31 mouse cellular contexts compared by ENCODE assay signal in the genomic region with DNA sequence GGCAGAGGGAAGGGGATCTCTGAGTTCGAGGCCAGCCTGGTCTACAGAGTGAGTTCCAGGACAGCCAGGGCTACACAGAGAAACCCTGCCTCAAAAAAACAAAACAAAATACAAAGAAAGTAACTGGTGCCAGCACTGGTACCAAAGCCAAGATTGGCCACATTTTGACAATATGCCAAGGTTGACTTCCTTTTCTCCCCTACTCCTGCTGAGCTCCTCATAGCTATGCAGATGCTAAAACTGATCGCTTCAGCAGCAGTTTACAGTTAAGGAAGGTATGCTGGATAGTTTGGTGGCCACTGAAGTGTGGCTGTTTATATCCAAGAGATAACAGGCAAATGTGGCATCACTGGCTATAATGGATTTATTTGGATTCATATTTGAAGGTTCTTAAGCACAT. TPM values are rescaled to one million over a fixed set of nuclear protein-coding genes. Genes with fewer than 3 reads are reported as not detected.
DNase-seq lines count a peak whose midpoint lies in the region; ATAC-seq and TF ChIP-seq lines count a peak whose summit lies in the region.
"Had no signal": no experiment of that assay in that cellular context is flagged by ENCODE, and none has a peak within 500 bp of the region (broad histone marks: within the 10 kb centered on the region; RNA-seq: fewer than 3 reads in every experiment).

No protein-coding gene starts in this region.

- no peak for TF ChIP-seq CTCF in hindbrain, postnatal 0 days (IDR thresholded peaks at IDR 0.05; ENCODE audit: low read depth)
- no peak for TF ChIP-seq CTCF in MEL (IDR thresholded peaks at IDR 0.05 in 2 of 3, conservative IDR thresholded peaks at IDR 0.05 in 1 of 3; ENCODE audit: control insufficient read depth in 1 of 3, insufficient read depth in 1 of 3, low read depth in 2 of 3, low read length in 3 of 3, poor library complexity in 1 of 3, severe bottlenecking in 1 of 3)
- no peak for TF ChIP-seq CTCF in bone marrow macrophage, adult 2 months (IDR thresholded peaks at IDR 0.05; ENCODE audit: low read depth, low read length)

- no peak overlapping the region for H3K4me3 ChIP-seq in hindbrain, postnatal 0 days (ENCODE audit: low read length)
- no peak overlapping the region for H3K4me3 ChIP-seq in hindbrain, embryonic 16.5 days (ENCODE audit: low read length)
- H3K4me3 ChIP-seq in MEL (ENCODE audit: control insufficient read depth in 1 of 2, insufficient read depth in 1 of 2, low read depth in 2 of 2, low read length in 2 of 2), result no peak overlapping the region
- no peak overlapping the region for H3K4me3 ChIP-seq in bone marrow macrophage, adult 2 months (ENCODE audit: insufficient read depth, low read length)
- H3K4me3 ChIP-seq: embryonic facial prominence, embryonic 10.5 days; embryonic facial prominence, embryonic 15.5 days; forebrain, embryonic 12.5 days; heart, embryonic 15.5 days; hindbrain, embryonic 13.5 days; kidney, embryonic 15.5 days; left cerebral cortex, adult 2 months; limb, embryonic 13.5 days; midbrain, embryonic 12.5 days had no signal

- peak; percentile 55 to 66 for TF ChIP-seq EP300 in MEL (IDR thresholded peaks at IDR 0.05; ENCODE audit: low read depth in 1 of 2, low read length in 2 of 2)

- H3K4me1 ChIP-seq in hindbrain, postnatal 0 days (ENCODE audit: insufficient read depth, low read length), result no peaks in the 10 kb centered on the region
- H3K4me1 ChIP-seq in hindbrain, embryonic 16.5 days (ENCODE audit: control insufficient read depth, insufficient read depth, low read depth, low read length), result no peaks in the 10 kb centered on the region
- peaks cover 3 to 13% of the 10 kb centered on the region in 2 experiments; a peak in 2 of 4 replicates for H3K4me1 ChIP-seq in MEL (ENCODE audit: control insufficient read depth in 1 of 2, insufficient read depth in 2 of 2, low read length in 2 of 2)
- H3K4me1 ChIP-seq in bone marrow macrophage, adult 2 months (ENCODE audit: control insufficient read depth, insufficient read depth, low read length), result peaks cover 25% of the 10 kb centered on the region
- H3K4me1 ChIP-seq: embryonic facial prominence, embryonic 10.5 days; forebrain, embryonic 12.5 days; hindbrain, embryonic 13.5 days; kidney, embryonic 15.5 days; limb, embryonic 13.5 days; midbrain, embryonic 12.5 days had no signal

- H3K4me2 ChIP-seq in hindbrain, postnatal 0 days (ENCODE audit: low read depth, low read length), result no peak overlapping the region
- H3K4me2 ChIP-seq in hindbrain, embryonic 16.5 days (ENCODE audit: low read length), result no peak overlapping the region
- H3K4me2 ChIP-seq: embryonic facial prominence, embryonic 15.5 days; forebrain, embryonic 12.5 days; heart, embryonic 15.5 days; hindbrain, embryonic 13.5 days; kidney, embryonic 15.5 days; limb, embryonic 13.5 days; lung, embryonic 14.5 days; midbrain, embryonic 12.5 days had no signal

- no peak overlapping the region for H3K9ac ChIP-seq in hindbrain, postnatal 0 days (replicated peaks; ENCODE audit: low read length)
- no peak overlapping the region for H3K9ac ChIP-seq in hindbrain, embryonic 16.5 days (ENCODE audit: low read depth, low read length)
- H3K9ac ChIP-seq in MEL (ENCODE audit: control insufficient read depth, low read depth, low read length, poor library complexity, severe bottlenecking), result no peak overlapping the region
- H3K9ac ChIP-seq: embryonic facial prominence, embryonic 15.5 days; forebrain, embryonic 12.5 days; forebrain, postnatal 0 days; heart, embryonic 15.5 days; hindbrain, embryonic 13.5 days; kidney, embryonic 15.5 days; limb, embryonic 13.5 days; liver, embryonic 14.5 days; lung, embryonic 14.5 days; midbrain, embryonic 12.5 days had no signal

- TF ChIP-seq POLR2A in MEL (IDR thresholded peaks at IDR 0.05; ENCODE audit: control insufficient read depth in 1 of 2, insufficient read depth in 1 of 2, low read depth in 1 of 2, low read length in 2 of 2, poor library complexity in 1 of 2), result no peak
- TF ChIP-seq POLR2A in bone marrow macrophage, adult 2 months (IDR thresholded peaks at IDR 0.05; ENCODE audit: borderline replicate concordance, low read depth, low read length), result no peak

- H3K79me2 ChIP-seq in MEL (ENCODE audit: control insufficient read depth, insufficient read depth, low read length, poor library complexity), result no peaks in the 10 kb centered on the region

- TF ChIP-seq RAD21 in MEL (IDR thresholded peaks at IDR 0.05; ENCODE audit: low read depth, low read length), result no peak

- DNase-seq in hindbrain, postnatal 0 days (ENCODE audit: low spot score), result peak; percentile 26
- DNase-seq in MEL (ENCODE audit: low read depth, low spot score), result peak; percentile 87
- DNase-seq in embryo, embryonic 11 days, result no peak
- DNase-seq: adrenal gland, adult 2 months; adrenal gland, postnatal 36 days; cerebellum, adult 9-11 months; forebrain, postnatal 0 days; gastrocnemius, postnatal 14 days; heart, postnatal 36 days; kidney, adult 11 months; kidney, postnatal 25 days; lung, embryonic 14.5 days; retina, postnatal 1 day; right cerebral cortex, postnatal 14 days; thymus, postnatal 4 days had no signal

- no peaks in the 10 kb centered on the region for H3K27me3 ChIP-seq in hindbrain, postnatal 0 days (ENCODE audit: insufficient read depth, low read length)
- H3K27me3 ChIP-seq in hindbrain, embryonic 16.5 days (replicated peaks; ENCODE audit: control insufficient read depth, insufficient read depth, low read length), result no peaks in the 10 kb centered on the region
- no peaks in the 10 kb centered on the region for H3K27me3 ChIP-seq in MEL (ENCODE audit: control insufficient read depth in 1 of 2, insufficient read depth in 2 of 2, low read length in 2 of 2)
- H3K27me3 ChIP-seq: embryonic facial prominence, embryonic 15.5 days; forebrain, embryonic 12.5 days; heart, embryonic 15.5 days; hindbrain, embryonic 13.5 days; kidney, embryonic 15.5 days; limb, embryonic 13.5 days; midbrain, embryonic 12.5 days had no signal

- ATAC-seq in hindbrain, postnatal 0 days, result no peak
- no peak for ATAC-seq in hindbrain, embryonic 16.5 days
- peak; percentile 52 for ATAC-seq in megakaryocyte-erythroid progenitor cell, adult 5-6 weeks (replicated peaks; ENCODE audit: low FRiP score, low TSS enrichment, poor library complexity, severe bottlenecking)
- no peak for ATAC-seq in frontal cortex, adult (ENCODE audit: low TSS enrichment)
- ATAC-seq: CD4-positive, CD25-positive, alpha-beta regulatory T cell, adult 4 months; forebrain, postnatal 0 days; inflammation-experienced regulatory T-cells, adult 6 months had no signal

- H3K27ac ChIP-seq in hindbrain, postnatal 0 days, result no peak overlapping the region
- no peak overlapping the region for H3K27ac ChIP-seq in hindbrain, embryonic 16.5 days (ENCODE audit: low read depth, low read length)
- no peak overlapping the region; the same call in 1 of the 2 replicates for H3K27ac ChIP-seq in MEL (ENCODE audit: control insufficient read depth, low read depth, low read length)
- H3K27ac ChIP-seq in bone marrow macrophage, adult 2 months (ENCODE audit: insufficient read depth, low read depth, low read length), result 0 out of 2 replicates have a peak overlapping the region, but pooled peaks have one; percentile 1
- H3K27ac ChIP-seq: embryonic facial prominence, embryonic 10.5 days; embryonic facial prominence, embryonic 15.5 days; forebrain, embryonic 12.5 days; heart, embryonic 15.5 days; hindbrain, embryonic 13.5 days; kidney, embryonic 15.5 days; left cerebral cortex, adult 2 months; limb, embryonic 13.5 days; liver, embryonic 14.5 days; midbrain, embryonic 12.5 days had no signal

- H3K9me3 ChIP-seq in hindbrain, postnatal 0 days (ENCODE audit: low read length), result no peaks in the 10 kb centered on the region
- H3K9me3 ChIP-seq in hindbrain, embryonic 16.5 days (ENCODE audit: control insufficient read depth, low read length), result no peaks in the 10 kb centered on the region
- H3K9me3 ChIP-seq in MEL (replicated peaks; ENCODE audit: insufficient read depth, low read length), result no peaks in the 10 kb centered on the region
- H3K9me3 ChIP-seq: embryonic facial prominence, embryonic 10.5 days; embryonic facial prominence, embryonic 15.5 days; forebrain, embryonic 12.5 days; heart, embryonic 15.5 days; hindbrain, embryonic 13.5 days; kidney, embryonic 15.5 days; limb, embryonic 13.5 days; midbrain, embryonic 12.5 days had no signal

- 55% methylated on average over 2 of the region's 2 CpGs for WGBS in hindbrain, postnatal 0 days
- WGBS in hindbrain, embryonic 16.5 days, result 54% methylated on average over 2 of the region's 2 CpGs

- peaks cover 3% of the 10 kb centered on the region; the same call in 1 of the 2 replicates for H3K36me3 ChIP-seq in hindbrain, postnatal 0 days (ENCODE audit: insufficient read depth, low read length)
- peaks cover 7% of the 10 kb centered on the region for H3K36me3 ChIP-seq in hindbrain, embryonic 16.5 days (ENCODE audit: control insufficient read depth, insufficient read depth, low read length)
- peaks cover 0 to 11% of the 10 kb centered on the region in 2 experiments; a peak in 2 of 4 replicates for H3K36me3 ChIP-seq in MEL (ENCODE audit: control insufficient read depth in 1 of 2, insufficient read depth in 2 of 2, low read length in 2 of 2)

TF ChIP-seq in MEL, 35 proteins besides CTCF, POLR2A, EP300 and RAD21 (continues in another document):
- no peak for TF ChIP-seq NELFE (IDR thresholded peaks at IDR 0.05; ENCODE audit: low read depth, low read length)

RNA-seq across cellular contexts. Expression of gene Camsap1, which starts 9.2 kb away (rescaled TPM):
- 98.7 and 106 TPM in 2 replicates for total RNA-seq in hindbrain, postnatal 0 days (2014; rRNA removed)
- 44.1 and 56.8 TPM in 2 replicates for polyA plus RNA-seq in hindbrain, postnatal 0 days (2015; fragmentation: Nextera tagmentation; extraction: Ambion mirVana)
- 23.6 and 46.8 TPM in 2 replicates for polyA plus RNA-seq in hindbrain, embryonic 16.5 days (2015; fragmentation: Nextera tagmentation; extraction: Ambion mirVana)
- 19.5 and 24.2 TPM in 2 replicates for total RNA-seq in MEL (2012; rRNA removed)
- 10 to 100 TPM; 25.8 to 30.2 TPM for polyA plus RNA-seq in MEL (2012; ENCODE audit: insufficient read depth in 1 of 2, insufficient read length in 2 of 2, low read depth in 1 of 2, low replicate concordance in 2 of 2, missing spikeins in 1 of 2)
- 11.3 and 12.0 TPM in 2 replicates for polyA plus RNA-seq in bone marrow macrophage, adult 2 months (2012; ENCODE audit: insufficient read depth, insufficient read length, missing spikeins)
- 18.2 and 37.5 TPM in 2 replicates for total RNA-seq in megakaryocyte-erythroid progenitor cell, adult 5-6 weeks (2014; fragmentation: Nextera tagmentation)
- 25.9 and 44.6 TPM in 2 replicates for total RNA-seq in megakaryocyte-erythroid progenitor cell, adult 5-6 weeks (2017)

RNA-seq across cellular contexts. Expression of gene Ubac1, which starts 29.3 kb away (rescaled TPM):
- 93.6 and 131 TPM in 2 replicates for total RNA-seq in hindbrain, postnatal 0 days (2014; rRNA removed)
- 148 and 150 TPM in 2 replicates for polyA plus RNA-seq in hindbrain, postnatal 0 days (2015; fragmentation: Nextera tagmentation; extraction: Ambion mirVana)
- 139 and 141 TPM in 2 replicates for polyA plus RNA-seq in hindbrain, embryonic 16.5 days (2015; fragmentation: Nextera tagmentation; extraction: Ambion mirVana)
- total RNA-seq in MEL (2012; rRNA removed), result 74.2 and 79.1 TPM in 2 replicates
- polyA plus RNA-seq in MEL (2012; ENCODE audit: insufficient read depth in 1 of 2, insufficient read length in 2 of 2, low read depth in 1 of 2, low replicate concordance in 2 of 2, missing spikeins in 1 of 2), result 10 to 100 TPM in 1 of 2 experiments, not detected in 1; 88.5 TPM
- polyA plus RNA-seq in bone marrow macrophage, adult 2 months (2012; ENCODE audit: insufficient read depth, insufficient read length, missing spikeins), result 42.9 and 45.5 TPM in 2 replicates
- 185 and 204 TPM in 2 replicates for total RNA-seq in megakaryocyte-erythroid progenitor cell, adult 5-6 weeks (2014; fragmentation: Nextera tagmentation)
- 100 and 151 TPM in 2 replicates for total RNA-seq in megakaryocyte-erythroid progenitor cell, adult 5-6 weeks (2017)
